ENCODE assay signal across 8 mouse cellular contexts in the genomic region with DNA sequence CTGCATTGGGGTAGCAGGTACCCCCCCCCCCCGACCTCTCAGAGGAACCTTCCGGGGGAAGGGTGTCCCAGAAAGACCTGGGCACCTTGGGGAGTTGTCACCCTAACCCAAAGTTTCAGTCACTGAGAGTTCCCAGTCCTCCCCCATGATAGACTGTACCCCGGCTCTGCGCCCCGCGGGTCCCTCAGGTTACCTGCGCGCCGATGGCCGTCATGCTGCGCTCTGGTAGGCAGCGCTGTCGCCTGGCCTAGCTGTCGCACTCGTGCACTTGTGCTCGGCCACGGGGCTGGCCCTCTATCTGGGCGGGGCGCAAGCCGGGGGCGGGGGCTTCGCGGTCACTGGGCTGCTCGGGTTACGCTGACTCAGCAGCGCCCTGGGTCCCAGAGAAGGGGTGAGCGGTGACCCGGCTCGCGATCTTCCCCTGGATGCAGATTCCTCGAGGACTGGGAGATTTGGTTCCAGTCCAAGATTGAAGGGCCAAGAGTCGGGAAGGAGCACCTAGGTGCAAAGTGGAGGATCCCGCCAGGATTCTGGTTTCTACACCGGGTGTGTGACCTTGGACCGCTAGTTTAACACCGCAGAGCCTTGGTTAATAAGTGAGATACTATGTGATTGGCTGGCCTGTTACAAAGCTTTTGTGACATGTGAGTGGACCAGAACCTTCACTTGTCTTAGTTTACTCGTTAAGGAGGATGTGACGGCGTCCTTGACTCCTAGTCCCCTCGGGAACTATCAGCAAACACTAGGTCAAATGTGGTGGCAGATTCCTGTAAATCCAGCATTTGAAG. TPM values are rescaled to one million over a fixed set of nuclear protein-coding genes. Genes with fewer than 3 reads are reported as not detected.
DNase-seq lines count a peak whose midpoint lies in the region; ATAC-seq lines count a peak whose summit lies in the region.

A gene (minus strand): TSS at position 556 of the 788 bp plus-strand sequence.

- no peaks in the 10 kb centered on the region for H3K36me3 ChIP-seq in intestine, embryonic 14.5 days (ENCODE audit: control insufficient read depth, insufficient read depth, low read length)
- H3K36me3 ChIP-seq in liver, embryonic 15.5 days (replicated peaks), result no peaks in the 10 kb centered on the region

- H3K27ac ChIP-seq in intestine, embryonic 14.5 days (ENCODE audit: low read depth), result no peak within 1 kb of the TSS
- H3K27ac ChIP-seq in liver, embryonic 15.5 days (replicated peaks), result peak within 1 kb of the TSS; percentile 73

- DNase-seq in 416B (ENCODE audit: low read depth), result peak; percentile 83
- peak; percentile 46 for DNase-seq in MEL-GATA-1-ER (ENCODE audit: extremely low read depth, low read depth)
- peak; percentile 35 to 37 for DNase-seq in cerebellum, postnatal 4 days (ENCODE audit: low spot score in 2 of 2)
- DNase-seq in gastrocnemius, postnatal 4 days (ENCODE audit: low spot score in 2 of 2), result peak; percentile 58 to 72
- peak; percentile 79 for DNase-seq in intestine, embryonic 14.5 days (ENCODE audit: low spot score)
- peak; percentile 84 for DNase-seq in neural tube, embryonic 10.5 days (ENCODE audit: extremely low spot score, low spot score)
- peak; percentile 94 for DNase-seq in yolk sac, embryonic 10.5 days (ENCODE audit: low spot score)

- H3K9me3 ChIP-seq in intestine, embryonic 14.5 days (ENCODE audit: control insufficient read depth, low read length), result no peaks in the 10 kb centered on the region
- H3K9me3 ChIP-seq in liver, embryonic 15.5 days (replicated peaks), result no peaks in the 10 kb centered on the region

- H3K4me3 ChIP-seq in intestine, embryonic 14.5 days (ENCODE audit: low read depth, low read length), result peak within 1 kb of the TSS; percentile 28
- peak within 1 kb of the TSS; percentile 49 for H3K4me3 ChIP-seq in liver, embryonic 15.5 days (replicated peaks)

- WGBS in intestine, embryonic 14.5 days, result 3% methylated on average over 40 of the region's 40 CpGs
- 4% methylated on average over 40 of the region's 40 CpGs for WGBS in liver, embryonic 15.5 days (ENCODE audit: insufficient replicate concordance)

- peak within 1 kb of the TSS; percentile 31 for H3K9ac ChIP-seq in intestine, embryonic 14.5 days (ENCODE audit: low read length)
- peak within 1 kb of the TSS; percentile 23; the same call in 1 of the 2 replicates for H3K9ac ChIP-seq in liver, embryonic 15.5 days

- H3K4me2 ChIP-seq in intestine, embryonic 14.5 days (ENCODE audit: low read length), result peak within 1 kb of the TSS; percentile 72
- H3K4me2 ChIP-seq in liver, embryonic 15.5 days, result peak within 1 kb of the TSS; percentile 58

- peak; percentile 81 for ATAC-seq in intestine, embryonic 14.5 days (replicated peaks; ENCODE audit: low FRiP score, low TSS enrichment, low read depth)
- peak; percentile 50 for ATAC-seq in liver, embryonic 15.5 days (ENCODE audit: insufficient read depth)

- 0 out of 2 replicates have a peak, but pooled peaks cover 5% of the 10 kb centered on the region for H3K27me3 ChIP-seq in intestine, embryonic 14.5 days (replicated peaks; ENCODE audit: control insufficient read depth, insufficient read depth, low read length)
- H3K27me3 ChIP-seq in liver, embryonic 15.5 days, result peaks cover 29% of the 10 kb centered on the region

- peaks cover 6% of the 10 kb centered on the region for H3K4me1 ChIP-seq in intestine, embryonic 14.5 days (replicated peaks; ENCODE audit: control insufficient read depth, insufficient read depth, low read length)
- H3K4me1 ChIP-seq in liver, embryonic 15.5 days (replicated peaks), result peaks cover 8% of the 10 kb centered on the region

RNA-seq across cellular contexts. Expression of the gene that starts here (rescaled TPM):
- total RNA-seq in gastrocnemius, postnatal 4 days (2021), result 10 to 100 TPM; 11.7 to 16.9 TPM
- 12.4 and 17.6 TPM in 2 replicates for polyA plus RNA-seq in intestine, embryonic 14.5 days (2014; fragmentation: Nextera tagmentation; extraction: Ambion mirVana)
- 84.6 and 97.7 TPM in 2 replicates for polyA plus RNA-seq in liver, embryonic 15.5 days (2015; fragmentation: Nextera tagmentation; extraction: Ambion mirVana)

Comparison
In these comparisons a context has a peak if more than half of its experiments do, and no peak if none do; other contexts are left out.
1. DNase-seq: peak in every context shown above with its lines; median percentile 94 in yolk sac, embryonic 10.5 days; 84 in neural tube, embryonic 10.5 days; 83 in 416B; 79 in intestine, embryonic 14.5 days; 65 in gastrocnemius, postnatal 4 days; 46 in MEL-GATA-1-ER; 36 in cerebellum, postnatal 4 days.